Mouse (Mus musculus) frontal cortex, postnatal 36 days (tissue): ENCODE data around the gene Pvalb.

ENCODE experiments used
- DNase-seq, 2 experiments: peaks; one replicate each; pipeline ENCODE4 v3.0.0; 2022; ENCODE audit warnings: low spot score in 2 of 2

Gene Pvalb

DNA sequence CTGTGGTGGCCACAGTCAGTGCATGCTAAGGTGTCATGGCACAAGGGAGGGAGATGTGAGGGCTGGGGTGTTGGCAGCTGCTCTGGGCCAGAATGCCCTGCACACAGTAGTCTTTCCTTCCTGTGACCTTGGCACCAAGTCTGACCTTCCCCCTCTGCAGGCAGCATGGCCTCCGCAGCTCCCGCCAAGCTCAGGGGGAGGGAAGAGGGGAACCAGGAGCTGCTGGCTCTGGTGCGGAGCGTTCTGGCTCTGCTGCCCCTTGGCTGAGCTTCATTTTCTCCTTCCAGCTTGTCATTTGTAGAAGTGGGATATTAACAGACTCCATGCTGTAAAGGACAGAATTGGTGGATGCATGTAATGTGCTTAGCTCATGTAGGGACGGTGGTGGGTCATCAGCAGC is 47.9 kb downstream of the Pvalb start:
- no peak for DNase-seq

DNA sequence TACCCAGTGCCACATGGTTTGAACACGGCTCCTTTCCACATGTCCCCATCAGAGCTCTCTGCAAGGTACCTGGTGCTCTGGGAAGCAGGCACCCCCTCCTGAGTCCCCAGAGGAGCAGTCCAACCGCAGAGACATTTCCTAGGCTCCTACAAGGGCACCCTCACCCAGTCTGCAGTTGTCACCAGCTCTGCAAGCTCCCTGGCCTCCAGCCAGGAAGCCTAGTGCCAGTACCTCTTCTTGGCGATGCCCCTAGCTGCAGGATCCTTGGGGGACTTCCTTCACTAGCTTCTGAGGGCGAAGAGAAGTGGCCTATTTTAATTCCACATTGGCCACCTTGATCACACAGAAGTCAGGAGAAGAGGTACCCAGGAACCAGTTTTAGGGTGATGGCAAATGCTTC is 48.4 kb downstream of the Pvalb start:
- DNase-seq: no peak

DNA sequence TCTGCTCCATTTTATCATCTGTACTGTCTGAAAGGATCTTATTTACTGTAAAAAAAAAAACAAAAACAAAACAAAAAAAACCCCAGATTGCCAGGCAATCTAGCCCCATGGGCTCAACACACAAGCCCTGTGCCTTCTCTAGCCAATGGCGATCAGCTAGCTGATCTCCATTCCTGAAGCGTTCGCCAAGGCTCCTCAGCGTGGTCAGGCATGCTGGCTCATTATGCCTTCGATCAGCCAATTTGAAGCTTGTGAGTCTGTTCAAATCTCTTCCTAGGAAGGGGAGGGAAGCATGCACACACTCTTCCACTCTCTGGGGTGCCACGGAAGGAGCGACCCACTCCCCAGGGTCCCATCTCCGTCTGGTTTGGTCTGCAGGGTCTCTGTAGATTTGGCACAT is 48.9 kb downstream of the Pvalb start:
- no peak for DNase-seq

DNA sequence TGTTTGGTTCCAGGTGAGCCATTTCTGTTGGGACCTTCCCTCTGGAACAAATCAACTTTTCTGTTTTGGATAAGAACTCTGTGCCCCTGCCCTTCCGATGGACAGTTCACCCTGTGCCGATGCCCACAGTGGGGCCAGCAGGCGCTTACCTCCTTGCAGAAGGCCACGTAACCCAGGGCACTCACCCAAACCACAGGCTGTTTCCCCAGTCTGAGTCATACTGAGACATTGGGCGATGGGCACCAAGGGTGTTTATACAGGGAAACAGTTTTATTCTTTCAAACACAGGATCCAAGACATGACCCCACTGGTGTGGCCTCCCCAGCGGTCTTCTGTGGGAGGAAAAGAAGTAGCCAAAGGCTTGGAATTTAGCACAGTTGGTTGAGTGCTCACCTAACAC is 50.8 kb downstream of the Pvalb start:
- DNase-seq: no peak

DNA sequence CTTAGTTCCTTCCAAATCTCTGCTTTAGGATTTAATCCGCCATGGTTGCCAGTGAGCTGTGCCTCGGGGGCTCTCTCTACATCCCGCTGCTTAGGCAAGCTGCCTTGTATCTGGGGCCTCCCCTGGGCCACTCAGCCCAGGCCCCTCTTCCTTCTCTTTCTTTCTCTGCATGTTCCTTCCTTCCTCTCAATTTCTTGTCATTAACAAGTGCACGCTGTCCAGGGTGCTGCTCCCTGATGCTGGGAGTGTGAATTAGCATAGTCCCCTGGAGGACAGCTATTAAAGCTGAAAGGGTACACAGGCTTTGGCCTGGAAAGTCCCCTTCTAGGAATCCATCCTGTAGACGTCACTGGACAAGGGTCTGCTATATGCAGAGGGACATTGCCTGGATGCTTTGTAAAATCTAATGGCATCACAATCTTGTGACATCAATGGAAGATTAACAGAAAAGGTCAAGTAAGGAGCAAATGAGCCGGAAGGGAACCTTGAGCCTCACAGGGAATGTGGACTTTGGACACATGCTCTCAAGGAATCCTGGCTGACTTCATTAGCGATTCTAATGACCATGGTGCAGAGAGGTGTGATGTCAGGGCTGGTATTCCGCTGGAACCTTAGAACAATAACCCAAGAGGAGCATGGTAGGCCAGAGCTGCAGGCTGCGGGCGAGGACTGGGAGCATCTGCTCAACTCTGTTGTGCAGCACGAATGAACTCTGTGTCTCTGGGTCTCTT is 53.0 kb downstream of the Pvalb start:
- no peak for DNase-seq

DNA sequence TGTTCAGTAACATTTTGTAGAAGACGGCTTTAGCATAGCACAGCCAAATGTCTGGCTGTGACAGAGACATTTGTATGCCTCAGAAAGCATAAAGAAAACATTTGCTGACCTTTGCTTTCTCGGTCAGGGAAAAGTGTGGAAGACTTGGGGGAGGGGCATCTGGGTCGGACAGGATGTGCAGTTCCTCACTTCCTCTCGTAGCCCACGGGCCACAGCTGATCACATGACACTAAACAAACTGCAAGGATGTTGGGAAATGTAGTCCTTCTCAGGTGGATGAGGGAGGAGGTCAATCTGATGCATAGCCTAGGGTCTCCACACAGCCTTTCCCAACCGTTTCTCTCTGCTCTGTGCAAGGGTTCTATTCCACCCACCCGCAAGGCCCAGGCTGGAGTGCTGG is 57.6 kb downstream of the Pvalb start:
- no peak for DNase-seq
